Mouse (Mus musculus): ENCODE measurements around the gene BC005537.
"Not testable (repeated sequence)": the region's sequence is repeated elsewhere in the genome, so short reads cannot be mapped to it uniquely, and the experiment has no call there.

The BC005537 gene

DNA sequence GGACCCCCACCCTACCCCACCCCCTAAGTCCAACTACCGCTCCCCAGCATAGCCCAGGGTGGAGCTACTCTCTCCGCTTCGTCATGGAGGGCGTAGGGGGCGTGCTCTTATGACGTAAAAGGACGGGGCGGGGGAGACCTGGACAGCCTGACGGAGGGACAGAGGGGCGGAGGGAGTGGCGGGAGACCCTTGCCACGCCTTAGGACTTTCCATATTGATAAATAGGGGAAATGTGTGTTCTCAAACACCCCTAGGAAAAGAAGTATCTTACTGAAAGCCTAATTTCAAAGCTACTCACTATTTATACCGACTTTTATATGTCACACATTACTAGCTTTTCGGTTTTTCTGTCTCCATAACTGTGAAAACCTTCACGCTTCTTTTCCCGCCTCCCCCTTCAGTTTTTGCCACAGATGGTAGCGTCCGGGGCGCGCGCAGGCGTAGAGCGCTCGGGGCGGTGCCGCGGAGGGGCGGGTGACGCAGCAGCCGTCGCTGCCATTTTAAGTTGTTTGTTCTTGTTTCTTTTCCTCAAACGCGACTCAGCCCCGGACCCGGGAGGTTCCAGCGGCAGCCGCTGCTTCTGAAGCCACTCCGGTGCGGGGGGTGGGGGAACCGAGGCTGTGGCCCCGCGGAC, 666 bp upstream of the BC005537 start:
- peak; percentile 97 to 98 for DNase-seq

DNA sequence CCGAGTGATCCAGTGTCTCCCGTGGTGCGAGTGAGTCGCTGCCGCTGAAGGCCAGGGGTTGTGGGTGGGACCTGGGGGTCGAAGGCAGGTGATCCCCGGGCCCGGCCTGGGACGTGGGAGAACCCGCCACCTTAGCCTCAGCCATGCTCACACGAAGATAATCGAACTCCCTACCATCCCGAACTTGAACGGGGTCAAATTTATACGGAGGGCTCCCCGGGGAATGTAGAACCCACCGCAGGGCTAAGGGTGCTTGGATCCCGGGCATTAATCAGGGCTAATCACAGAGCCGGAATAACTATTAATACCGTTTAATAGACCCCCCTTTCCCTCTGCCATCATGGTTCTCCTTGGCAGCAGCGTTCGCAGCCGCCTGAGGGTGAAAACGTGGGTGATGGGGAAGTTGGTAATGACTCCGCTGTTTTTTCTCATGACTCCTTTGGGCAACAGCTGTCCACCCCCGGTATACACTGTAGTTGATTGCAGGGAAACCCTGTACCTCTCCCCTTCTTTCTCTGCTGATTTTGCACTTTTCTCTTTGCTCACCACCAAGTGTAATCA, 754 bp downstream of the BC005537 start:
- DNase-seq = peak; percentile 22 to 49

DNA sequence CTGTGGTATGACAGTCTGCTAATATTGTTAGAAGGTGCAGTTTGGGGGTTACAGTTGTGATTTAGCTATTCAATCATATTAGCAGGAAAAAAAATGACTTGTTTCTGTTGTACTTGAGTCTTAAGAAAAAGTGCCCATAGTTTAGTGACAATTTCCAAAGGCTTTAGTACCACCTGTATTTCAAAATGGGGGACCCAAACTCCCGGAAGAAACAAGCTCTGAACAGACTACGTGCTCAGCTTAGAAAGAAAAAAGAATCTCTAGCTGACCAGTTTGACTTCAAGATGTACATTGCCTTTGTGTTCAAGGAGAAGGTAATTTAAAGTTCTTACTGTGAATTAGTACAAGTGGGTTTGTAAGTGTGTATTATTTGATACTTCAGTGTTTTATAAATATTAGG, 1.7 kb downstream of the BC005537 start:
- DNase-seq = no peak

DNA sequence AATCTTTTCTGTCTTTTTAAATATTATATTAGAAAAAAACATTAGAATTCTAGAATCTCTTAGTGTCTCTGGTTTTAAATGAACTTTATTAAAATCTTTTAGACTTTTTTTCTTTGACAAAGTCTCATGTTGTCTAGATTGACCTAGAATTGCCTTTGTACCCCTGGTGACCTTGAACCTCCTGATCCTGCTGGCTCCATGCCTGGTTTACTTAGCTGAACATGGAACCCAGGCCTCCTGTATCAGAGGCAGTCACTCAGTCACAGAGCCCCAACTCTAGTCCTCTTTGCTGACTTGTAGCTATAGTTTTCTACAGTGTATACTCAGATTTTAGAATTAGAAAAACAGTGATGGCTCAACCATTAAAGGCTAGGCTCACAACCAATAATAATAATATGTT, 4.6 kb downstream of the BC005537 start:
- DNase-seq = no peak

DNA sequence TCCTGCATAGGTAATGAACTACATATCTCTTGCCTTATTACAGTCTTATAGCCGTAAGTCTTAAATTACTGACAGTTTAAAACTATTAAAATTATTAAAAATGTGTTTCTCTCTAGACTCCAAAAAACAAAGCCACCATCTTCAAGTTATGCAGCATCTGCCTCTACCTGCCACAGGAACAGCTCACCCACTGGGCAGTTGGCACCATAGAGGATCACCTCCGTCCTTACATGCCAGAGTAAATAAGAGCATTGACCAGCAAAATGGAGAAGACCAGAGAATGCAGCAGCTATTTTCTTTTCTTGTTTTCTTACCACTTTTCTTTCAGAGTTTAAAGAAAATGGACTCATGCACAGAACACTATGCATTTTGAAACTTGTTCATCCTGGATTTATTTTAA, 11.1 kb downstream of the BC005537 start:
- DNase-seq = no peak

DNA sequence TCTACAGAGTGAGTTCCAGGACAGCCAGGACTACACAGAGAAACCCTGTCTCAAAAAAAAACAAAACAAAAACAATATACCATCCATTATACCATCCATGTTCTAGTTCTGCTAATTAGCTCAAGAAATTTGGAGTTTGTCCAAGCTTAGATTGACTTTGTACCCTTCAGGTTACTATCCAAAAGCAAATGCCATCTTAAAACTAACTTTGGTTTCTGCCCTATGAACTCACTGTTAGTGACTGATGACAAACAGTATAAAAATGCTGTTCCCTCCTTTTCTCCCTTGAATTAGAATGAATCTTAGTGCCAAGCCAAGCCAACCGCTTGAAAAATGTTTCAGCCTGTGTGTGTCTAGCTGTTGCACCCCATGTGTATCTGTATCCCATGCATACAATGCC, 13.2 kb downstream of the BC005537 start:
- DNase-seq = no peak

DNA sequence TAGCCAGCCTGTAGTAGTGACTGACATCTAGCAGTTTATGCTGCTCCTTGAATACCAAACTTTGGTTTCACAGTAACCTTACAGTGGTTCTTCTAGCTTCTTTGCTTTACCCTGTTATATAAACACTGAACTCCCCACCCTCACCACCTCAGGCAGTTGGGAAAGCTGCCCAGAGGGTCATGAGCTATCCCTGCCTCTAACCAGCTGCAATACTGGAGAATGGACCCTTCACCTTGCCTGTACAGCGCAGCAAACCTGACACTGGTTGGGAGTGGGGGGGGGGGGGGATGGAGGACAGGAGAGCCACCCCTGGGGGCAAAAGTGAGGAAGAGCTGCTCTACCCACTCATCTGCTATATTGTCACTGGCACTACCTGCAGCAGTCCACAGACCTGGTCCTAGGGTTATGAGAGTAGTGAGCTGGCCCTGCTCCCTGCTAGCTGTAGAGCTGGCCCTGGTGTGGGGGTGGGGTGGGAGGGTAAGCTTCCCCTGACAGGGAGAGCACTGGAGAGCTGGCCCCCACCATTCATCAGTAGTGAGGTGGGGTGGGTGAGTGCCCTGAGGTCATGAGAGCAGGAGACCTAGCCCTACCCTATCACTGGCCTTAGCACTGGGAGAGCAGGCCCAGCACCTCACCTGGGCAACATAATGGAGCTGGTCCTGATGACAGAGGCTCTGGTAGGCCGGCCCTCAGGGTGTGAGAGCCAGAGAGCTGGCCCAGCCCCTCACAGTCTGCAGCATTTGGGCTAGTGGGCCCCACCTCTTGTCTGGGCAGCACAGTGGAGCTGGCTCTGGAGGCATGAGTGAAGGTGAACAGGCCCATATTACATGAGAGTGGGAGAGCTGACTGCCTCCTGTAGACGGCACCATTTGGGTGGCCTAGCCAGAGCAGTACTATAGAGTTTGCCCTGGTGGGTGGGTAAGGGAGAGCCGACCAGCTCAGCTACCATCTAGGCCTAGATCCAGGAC, 15.0 kb downstream of the BC005537 start:
- peak in 1 of 2 experiments; percentile 17 for DNase-seq

DNA sequence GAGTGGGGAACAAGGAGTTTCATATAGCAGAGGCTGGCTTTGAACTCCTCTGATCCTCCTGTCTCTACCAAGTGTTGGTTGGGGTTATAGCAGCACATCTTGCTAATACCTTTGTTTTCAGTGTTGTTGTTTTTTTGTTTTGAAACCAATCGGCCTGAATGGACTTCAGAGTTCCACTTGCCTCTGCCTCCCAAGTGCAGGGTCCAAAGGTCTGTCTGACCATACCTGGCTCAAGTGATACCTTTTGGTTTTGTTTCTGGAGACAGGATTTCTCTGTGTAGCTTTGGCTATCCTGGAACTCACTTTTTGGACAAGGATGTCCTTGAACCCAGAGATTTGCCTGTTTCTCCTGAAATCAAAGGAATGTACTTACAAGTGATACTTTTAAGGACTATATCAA, 18.5 kb downstream of the BC005537 start:
- no peak for DNase-seq

DNA sequence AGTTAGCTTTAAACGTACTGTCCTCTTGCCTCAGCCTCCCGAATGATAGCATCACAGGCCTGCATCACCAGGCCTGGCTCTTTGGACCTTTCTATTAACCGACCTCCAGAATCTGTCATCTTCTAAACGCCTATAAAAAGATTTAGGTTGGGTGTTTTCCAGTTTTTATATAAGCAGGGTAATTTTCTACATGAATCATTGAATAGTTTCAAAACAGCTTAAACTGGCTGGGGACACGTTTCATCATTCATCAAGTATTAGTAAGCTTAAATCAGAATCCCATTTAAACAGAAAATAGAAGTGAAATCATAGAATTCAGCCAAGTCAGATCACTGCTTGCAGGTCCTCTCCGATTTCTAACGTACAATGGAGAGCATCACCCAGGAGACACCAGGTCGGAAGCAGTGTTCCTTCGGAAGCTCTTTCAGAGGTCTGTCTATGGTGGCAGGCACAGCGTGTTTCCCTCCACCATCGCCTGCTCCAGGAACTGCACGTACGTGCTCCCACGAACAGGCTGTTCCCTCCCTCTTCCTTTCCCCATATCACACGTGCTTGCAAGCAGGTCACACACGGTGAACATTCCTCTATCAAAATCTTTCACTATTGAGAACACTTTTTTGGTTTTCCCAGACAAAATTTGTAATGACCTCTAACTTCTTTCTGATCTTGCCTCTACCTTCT, 21.3 kb downstream of the BC005537 start:
- DNase-seq = no peak

DNA sequence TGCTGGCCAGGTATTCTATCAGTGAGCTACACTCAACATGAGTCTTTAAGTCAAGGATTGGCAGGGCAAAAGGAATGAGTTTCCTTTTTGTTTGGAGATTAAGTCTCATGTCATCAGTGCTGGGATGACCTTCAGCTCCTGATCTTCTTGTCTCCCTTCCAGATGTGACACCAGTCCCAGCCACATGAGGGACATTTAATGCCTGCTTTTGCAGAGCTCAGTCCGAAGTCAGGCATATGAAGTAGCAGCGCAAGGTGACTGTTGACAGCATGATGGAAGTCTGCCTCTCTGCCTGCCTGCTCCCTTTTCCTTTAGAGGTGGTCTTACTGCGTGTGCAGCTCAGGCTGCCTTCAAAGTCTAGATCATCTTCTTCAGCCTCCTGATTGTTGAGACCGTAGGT, 23.2 kb downstream of the BC005537 start:
- no peak for DNase-seq

DNA sequence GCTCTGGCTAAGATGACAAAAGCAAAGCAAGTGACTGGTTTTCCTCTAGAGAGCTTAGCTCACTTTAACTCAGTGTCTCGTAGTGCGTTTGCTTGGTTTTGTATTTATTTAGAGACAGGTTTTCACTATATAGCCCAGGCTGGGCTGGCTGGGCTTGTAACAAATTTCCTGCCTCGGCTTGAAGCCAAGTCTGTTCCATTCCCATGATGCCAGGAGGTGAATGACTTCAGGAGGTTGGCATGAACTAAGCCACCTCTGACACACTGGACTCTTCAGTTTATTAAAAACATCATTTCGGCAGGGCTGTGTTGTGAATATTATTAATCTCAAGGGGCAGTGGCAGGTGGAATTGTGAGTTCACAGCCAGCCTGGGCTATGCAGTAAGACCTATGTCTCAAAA, 24.1 kb downstream of the BC005537 start:
- no peak for DNase-seq

DNA sequence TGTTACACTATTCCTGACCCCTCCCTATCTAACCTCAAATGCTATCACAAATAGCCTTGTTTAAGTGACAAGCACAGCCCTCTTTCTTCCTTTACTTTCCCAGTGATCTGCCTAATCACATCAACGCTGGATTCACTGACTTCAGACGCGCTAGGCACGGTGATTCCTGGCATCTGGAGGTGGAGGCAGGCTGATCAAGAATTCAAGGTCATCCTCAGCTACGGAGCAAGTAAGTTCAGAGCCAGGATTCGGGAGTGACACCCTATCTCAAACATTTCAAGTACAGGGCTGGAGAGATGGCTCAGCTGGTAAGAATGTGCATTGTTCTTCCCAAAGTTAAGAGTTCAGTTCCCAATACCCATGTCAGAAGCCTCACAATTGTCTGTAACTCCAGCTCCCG, 24.7 kb downstream of the BC005537 start:
- no peak for DNase-seq

DNA sequence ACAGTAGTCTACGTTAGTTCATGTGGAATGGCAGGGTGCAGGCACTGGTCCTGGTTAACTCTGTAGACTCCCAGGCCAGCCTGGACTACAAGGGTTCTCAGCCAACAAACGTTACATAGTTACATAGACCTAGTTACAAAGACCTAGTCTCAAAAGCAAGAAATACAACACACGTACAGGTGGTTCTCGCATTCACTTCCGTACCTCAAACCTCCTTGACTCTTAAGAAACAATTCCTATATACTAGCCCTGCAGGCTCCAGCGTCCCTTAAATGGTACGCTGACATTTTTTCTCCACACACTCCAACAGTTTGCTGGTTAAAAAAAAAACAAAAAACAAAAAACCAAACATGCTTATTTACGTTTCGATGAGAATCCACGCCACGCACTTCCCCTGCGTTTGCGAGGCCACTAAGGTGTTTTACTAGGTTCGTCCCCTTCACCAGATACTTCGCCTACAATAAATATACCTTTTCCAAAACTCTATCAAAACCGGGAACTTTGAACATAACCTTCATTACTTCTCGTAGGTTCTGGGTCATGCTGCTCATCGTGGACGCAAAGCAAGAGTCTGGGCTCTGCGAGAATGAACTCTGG, 29.4 kb downstream of the BC005537 start:
- peak; percentile 8 to 11 for DNase-seq

DNA sequence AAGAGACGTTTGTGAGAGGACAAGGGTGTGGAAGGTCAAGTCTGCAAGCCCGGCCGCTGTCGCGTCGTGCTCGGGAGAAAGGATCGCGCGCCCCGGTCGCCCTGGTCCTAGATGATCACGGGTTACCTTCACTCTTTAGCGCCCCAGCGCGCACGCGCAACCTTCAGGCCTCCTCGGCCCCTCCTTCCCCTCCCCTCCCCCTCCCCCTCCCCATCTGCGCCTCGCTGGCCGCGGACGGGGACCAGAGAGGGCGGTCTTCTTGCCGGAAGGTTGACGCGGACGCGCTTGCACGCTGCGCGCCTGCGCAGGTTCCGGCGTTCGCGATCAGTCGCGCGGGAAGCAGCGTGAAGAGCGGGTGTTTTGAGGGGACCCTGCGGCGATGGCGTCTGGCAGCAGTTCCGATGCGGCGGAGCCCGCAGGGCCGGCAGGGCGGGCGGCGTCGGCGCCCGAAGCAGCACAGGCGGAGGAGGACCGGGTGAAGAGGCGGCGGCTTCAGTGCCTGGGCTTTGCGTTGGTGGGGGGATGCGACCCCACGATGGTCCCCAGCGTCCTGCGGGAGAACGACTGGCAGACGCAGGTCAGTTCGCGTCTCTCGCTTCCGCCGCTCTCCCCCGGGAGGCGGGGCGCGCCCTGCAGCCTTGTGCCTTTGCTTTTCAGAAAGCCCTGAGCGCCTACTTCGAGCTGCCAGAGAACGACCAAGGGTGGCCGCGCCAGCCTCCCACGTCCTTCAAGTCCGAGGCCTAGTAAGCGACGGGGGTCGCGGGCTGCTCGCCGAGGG, 30.1 kb downstream of the BC005537 start, which contains the start of the genes Acot13 and Tdp2:
TSS of gene Acot13 (minus strand) at position 188 of the 778 bp plus-strand sequence.
TSS of gene Tdp2 (plus strand) at position 327 of the 778 bp plus-strand sequence.
- peak; percentile 91 to 96 for DNase-seq

DNA sequence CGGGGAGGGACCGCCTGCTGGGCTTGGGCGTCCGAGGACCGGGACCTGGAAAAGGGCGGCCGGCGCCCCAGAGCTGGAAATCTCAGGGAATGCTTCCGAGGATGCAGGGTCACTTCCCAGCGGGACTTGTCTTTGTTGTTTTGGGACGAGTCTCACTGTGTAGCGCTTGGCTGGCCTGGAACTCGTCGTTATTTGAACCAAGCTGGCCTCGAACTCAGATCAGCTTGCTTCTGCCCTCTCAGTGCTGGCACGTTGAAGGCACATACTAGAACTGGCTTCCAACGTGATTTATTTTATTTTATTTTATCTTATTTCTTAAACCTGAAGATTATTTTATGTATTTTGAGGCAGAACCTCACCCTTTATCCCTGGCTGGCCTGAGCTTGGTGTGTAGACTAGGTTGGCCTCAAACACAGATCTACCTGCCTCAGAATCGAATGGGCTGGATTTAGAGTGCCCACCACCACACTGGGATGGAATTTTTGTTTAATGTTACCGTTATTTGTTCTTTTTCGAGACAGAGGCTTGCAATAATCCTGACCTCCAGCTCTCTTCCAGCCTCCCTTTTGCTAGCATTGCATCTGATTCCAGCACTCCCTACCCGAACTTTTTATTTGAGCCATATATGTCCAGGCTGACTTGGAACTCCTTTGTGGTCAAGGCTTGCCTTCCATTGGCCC, 30.8 kb downstream of the BC005537 start:
- no peak for DNase-seq

DNA sequence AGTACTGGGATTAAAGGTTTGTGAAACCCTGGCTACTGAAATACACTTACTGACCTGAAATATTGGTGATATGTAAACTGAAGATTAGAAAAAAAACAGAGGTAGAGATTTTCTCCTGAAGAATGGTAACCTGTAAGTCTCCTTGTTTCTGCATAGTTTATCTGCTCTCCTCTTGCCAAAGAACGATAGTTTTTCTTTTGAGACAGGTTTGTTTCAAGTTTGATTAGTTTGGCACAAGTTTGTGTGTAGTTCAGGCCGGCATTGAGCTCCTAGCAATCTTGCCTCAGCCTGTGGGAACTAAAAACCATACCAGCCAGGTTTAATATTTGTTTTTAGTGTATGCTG, 31.3 kb downstream of the BC005537 start:
- no peak for DNase-seq

DNA sequence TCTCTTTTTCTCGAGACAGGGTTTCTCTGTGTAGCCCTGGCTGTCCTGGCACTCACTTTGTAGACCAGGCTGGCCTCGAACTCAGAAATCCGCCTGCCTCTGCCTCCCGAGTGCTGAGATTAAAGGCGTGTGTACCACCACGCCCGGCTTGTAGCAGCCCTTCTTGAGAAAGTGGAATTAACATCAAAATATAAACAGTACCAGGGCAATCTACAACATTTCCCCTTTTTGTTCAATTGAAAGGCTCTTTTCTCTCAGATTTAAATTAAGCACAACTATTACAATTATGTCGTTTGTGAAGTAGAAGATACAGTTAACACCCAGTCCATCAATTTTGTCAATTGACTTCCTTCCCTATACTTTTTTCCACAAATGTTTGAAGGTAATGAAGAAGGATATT, 36.3 kb downstream of the BC005537 start:
- not testable (repeated sequence) for DNase-seq

DNA sequence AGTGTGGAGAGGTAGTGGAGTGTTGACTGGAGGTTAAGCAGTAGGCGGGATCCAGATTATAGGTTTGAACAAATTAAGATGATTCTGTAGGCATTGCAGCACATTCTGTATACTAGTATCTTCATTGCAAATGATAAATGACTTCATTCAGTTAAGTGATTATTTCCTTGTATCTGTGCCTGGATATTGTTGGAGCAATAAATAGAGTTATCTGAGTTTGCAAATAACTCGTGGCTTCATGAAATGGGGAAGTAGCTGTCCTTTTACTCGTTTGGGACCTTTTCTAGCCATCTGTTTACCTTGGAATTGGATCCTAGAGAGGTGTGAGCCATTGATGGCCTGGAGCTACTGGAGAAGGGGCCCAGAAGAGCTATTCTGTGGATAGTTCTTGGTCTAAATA, 38.4 kb downstream of the BC005537 start:
- no peak for DNase-seq

DNA sequence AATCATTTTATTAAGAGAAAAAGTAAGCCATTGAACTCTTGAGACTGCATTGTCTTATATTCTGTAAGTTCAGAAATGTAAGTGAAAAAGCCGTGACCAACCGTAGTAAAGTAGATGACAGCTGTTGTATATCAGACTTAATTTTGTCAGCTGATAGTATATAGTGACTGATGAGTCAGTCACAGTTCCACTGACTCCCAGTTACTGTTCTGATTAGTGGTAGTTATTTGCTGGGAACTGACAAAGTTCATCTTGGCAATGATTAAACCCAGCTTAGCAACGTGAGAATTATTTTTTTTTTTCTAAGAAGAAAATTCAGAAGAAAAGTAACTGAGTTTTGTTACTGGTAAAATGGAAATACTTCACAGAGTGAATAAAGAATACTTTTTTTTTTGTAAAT, 40.2 kb downstream of the BC005537 start:
- no peak for DNase-seq

DNA sequence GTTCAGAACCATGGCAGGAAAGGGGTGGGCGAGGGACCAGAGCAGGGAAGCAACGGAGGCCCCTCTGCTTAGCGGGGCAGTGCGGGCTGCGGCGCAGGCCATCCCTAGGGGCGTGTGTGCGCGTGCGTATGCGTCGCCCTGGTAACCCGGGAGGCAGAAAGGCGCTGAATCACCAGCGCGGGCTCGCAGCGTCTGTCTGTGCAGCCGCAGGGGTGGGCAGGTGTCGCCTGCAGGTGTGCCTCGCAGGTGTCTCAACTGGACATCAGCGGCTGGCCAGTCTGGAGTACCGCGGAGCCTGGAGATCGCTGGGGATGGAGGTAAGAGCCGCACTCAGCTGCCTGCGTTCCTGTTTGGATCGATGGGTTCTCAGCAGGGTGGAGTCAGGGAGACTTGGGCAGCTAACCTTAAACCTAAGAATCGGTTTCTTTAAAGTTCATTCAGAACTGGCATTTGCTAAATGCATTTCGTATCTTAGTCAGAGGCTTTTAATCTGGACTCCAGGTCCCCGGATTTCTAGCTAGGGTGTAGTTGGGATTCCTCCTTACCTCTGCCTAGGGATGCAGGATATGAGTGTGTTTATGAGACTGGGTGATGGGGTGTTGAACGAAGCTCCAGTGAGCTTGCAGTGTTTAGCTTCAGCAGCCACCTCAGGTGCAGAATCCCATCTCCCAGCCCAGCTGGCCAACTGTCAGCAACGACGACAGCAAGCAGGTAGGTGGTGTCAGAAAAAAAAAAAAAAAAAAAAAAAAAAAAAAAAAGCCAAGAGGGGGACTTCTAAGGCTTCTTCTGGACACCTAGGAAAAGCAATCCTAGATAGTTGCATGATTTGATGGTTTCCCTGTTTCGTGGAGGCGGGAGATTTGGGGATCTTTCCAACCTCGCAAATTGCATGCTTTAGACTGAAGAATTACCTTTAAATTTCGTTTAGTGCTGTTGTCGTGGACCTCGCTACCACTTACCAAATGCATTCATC, 43.8 kb downstream of the BC005537 start, which contains the start of gene D130043K22Rik:
TSS of gene D130043K22Rik (plus strand) at position 153 of the 973 bp plus-strand sequence.
- DNase-seq = peak; percentile 27 to 48

Measured in thymus, postnatal 36 days (tissue).